Mouse (Mus musculus) spleen, postnatal 36 days (tissue): Measurements from ENCODE around the gene Ywhag.

ENCODE experiments used
- DNase-seq, 2 experiments: peaks; one replicate each; pipeline ENCODE4 v3.0.0; 2022; ENCODE audit warnings: low spot score in 2 of 2, mixed read lengths in 1 of 2

The Ywhag gene

GRCm38 (mm10) chr5:135911633-135912220 lies 22.7 kb downstream of the Ywhag start:
- DNase-seq: no peak

- DNase-seq: no peak
Measured at GRCm38 (mm10) chr5:135910813-135911212, 23.6 kb downstream of the Ywhag start.

DNA sequence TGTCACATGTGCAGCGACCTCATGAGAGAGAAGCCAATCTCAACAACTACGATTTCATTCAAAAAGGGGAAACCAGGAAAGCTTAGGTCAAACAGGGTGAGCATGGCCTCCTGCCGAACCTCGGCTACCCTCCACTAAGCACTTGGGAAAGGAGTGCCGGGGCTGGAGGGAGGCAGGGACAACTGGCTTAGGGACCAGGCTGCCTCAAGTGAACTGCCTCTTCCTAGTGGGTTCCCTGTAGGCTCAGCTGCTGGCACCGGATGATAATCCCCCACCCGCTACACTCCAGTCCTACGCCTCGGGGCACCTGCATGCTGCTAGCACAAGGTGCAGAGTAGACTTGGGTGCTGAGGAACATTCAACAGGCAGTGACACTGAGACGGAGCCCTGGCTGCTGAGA lies 24.8 kb downstream of the Ywhag start:
- DNase-seq: no peak

DNA sequence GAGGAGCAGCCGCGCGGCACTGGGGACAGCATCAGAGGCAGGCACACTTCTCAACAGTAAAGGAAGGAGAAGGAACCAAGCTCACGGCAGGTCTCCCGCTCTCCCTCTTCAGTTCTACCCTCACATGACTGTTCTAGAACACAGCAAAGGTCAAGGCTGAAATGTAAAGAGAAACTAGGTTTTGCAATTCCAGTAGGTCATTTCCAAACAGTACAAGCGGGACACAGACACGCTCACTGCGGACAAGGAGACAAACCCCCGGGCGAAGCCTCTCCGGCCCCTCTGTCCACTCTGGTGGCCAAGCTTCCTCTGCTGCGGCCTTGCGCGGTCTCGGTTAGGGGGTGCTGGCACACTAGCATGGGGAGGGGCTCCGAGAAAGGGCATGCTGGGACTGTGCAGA lies 25.4 kb downstream of the Ywhag start:
- DNase-seq: no peak

- DNase-seq: no peak
Measured at GRCm38 (mm10) chr5:135908185-135908584, 26.2 kb downstream of the Ywhag start.

DNA sequence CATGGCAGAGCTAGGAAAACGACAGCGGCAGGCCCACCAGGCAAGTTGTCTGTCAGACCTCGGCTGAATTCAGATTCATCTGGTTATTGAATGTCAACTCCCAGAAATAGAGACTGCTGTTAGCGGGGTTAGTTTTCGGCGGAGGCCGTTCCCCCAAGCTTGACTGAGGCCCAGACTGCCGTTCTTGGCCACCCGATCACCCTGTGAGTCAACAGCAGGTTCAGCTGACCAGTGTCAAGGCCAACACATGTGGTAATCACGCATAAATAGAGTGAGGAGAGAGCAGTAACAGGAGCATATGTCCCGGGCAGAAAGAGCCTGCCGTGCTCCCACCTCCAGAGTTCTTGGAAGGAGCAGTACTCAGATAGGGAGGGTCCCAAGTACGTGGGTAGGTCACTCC lies 27.2 kb downstream of the Ywhag start:
- no peak for DNase-seq

DNA sequence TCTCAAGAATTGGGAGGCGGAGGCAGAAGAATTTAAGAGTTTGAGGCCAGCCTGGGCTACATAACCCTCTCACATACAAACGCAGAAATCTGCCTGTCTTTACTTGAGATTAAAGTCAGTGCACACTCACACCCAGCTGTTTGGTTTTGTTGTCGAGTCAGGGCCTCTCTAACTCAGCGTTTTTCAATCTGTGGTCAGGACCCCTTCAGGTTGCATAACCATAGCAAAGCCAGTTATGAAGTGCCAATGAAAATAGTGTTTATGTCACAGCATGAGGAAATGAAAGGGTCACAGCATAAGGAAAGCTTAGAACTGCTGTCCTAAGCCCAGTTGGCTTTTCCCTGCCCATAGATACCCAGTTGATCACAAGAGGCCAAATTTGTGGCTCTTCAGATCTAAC lies 27.6 kb downstream of the Ywhag start:
- DNase-seq: no peak

DNA sequence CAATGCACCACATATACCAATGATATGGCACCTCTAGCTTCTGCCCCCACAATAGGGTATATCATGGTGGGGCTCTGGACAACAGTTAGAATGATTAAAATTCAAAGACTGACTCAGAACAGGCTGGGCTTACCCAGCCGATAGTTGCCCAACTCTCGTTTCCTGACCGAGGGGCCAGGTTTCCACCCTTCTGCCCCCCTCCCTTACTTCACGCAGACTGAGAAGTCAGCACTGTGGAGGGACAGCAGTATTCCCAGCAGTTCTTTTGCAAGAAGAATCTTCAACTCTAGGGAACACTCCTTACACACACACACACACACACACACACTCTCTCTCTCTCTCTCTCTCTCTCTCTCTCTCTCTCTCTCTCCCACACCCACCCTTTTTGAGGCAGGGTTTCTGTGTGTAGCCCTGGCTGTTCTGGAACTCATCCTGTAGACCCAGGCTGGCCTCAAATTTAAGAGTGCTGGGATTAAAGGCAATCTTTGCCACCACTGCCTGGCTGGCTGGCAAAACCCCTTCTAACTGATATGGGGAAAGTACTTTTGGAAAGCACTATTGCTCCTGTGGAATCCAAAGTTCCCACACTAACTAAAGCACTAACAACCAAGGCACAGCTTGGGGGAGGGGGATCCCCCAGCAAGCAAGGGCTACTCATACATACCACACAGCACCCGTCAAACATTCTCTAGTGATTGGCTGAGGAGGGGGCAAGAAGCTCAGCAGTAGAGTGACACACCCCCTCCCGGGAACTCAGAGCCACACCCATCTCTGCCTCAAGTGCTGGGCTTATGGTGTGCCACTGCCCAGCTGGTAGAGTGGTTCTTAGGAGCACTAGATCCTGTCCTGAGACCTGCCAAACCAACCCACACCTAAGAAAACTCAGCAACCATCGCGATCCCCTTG lies 28.8 kb downstream of the Ywhag start:
- no peak for DNase-seq

GRCm38 (mm10) chr5:135904259-135904658 lies 30.2 kb downstream of the Ywhag start:
- DNase-seq: no peak

- peak; percentile 49 to 57 for DNase-seq
Measured at GRCm38 (mm10) chr5:135903551-135904151, 30.8 kb downstream of the Ywhag start.

GRCm38 (mm10) chr5:135903058-135903457 lies 31.4 kb downstream of the Ywhag start:
- no peak for DNase-seq

DNA sequence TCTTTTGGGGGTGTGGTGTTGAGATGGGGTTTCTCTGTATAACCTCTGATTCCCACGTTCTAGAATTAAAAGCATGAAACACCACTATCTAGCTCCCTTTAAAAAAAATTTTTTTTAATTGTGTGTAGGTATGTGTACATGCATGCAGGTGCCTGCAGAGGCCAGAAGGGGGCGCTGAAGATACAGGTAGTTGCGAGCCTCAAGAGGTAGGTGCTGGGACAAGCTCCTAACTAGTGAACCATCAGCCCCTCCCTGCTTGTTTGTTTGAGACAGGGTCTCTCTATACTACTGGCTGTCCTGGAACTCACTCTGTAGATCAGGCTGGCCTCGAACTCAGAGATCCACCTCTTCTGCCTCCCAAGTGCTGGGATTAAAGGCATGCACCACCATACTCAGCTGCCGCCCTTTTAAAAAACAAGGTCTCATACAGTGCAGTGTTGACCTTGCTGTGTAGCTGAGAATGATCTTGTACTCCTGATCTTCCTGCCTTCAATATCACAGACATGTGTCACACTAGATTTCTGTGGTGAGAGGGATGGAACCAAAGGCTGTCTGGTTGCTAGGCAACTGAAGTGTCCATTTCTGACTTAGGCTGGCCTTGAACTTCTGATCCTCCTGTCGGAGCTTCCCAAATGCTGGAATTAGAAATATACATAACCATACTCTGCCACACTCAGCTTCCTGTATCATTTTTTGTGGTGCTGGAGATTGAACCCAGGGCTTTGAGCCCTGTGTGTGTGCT lies 32.9 kb downstream of the Ywhag start:
- no peak for DNase-seq

- DNase-seq: no peak
Measured at GRCm38 (mm10) chr5:135900701-135901100, 33.7 kb downstream of the Ywhag start.

DNA sequence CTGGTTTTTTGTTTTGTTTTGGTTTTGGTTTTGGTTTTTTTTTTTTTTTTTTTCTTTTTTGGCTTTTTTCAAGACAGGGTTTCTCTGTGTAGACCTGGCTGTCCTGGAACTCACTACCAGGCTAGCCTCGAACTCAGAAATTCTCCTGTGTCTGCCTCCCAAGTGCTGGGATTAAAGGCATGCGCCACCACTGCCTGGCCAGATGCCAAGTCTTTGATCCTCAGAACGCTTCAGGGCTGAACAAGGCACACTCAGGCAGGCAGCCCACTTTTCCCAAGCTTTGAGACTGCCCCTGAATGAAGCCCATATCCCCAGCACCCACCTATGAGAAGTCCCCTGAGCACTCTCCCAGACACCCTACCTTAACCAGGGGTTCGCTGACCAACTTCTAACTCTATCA lies 34.6 kb downstream of the Ywhag start:
- no peak for DNase-seq

- DNase-seq: no peak
Measured at GRCm38 (mm10) chr5:135898995-135899394, 35.4 kb downstream of the Ywhag start.

DNA sequence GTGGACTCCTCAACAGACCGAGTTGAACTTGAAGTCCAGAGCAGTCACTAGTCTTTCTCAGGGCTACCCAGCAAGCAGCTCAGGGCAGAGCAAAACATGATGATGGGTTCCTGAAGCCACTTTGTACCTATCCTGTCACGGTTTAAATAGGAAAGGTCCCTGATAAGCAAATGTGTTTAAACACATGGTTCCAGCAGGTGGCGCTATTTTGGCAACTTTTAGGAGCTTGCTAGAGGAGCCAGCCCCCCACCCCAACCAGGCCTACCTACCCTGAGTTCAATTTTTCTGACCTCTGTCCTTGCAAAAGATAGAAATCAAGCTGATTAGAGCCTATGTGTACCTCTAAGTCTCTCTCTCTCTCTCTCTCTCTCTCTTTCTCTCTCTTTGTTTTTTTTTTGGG lies 36.4 kb downstream of the Ywhag start:
- no peak for DNase-seq

GRCm38 (mm10) chr5:135894958-135895357 lies 39.5 kb downstream of the Ywhag start:
- no peak for DNase-seq

GRCm38 (mm10) chr5:135892589-135893351 lies 41.6 kb downstream of the Ywhag start:
- DNase-seq: no peak

DNA sequence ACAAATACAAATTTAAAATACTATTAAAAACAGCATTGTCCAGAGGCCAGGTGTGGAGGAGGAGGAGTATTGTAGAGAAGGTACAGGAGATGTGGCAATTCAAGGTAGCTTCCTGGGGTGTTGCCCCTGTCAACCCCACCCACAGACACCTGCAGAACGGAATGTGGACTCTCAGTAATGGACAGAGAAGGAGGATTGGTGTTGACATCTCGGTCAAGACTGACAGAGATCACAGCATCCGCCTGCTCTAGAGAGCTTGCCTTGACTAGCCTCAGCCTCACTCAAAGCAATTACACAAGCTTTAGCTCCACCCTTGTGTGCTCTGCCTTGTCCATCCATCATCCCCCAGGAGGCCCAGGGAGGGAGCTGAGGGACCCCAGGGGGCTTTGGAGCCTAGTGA lies 43.5 kb downstream of the Ywhag start:
- no peak for DNase-seq

GRCm38 (mm10) chr5:135890323-135890722 lies 44.1 kb downstream of the Ywhag start:
- no peak for DNase-seq

- DNase-seq: no peak
Measured at GRCm38 (mm10) chr5:135888405-135889215, 45.8 kb downstream of the Ywhag start.
